Mouse (Mus musculus) forelimb bud, embryonic 11.5 days (tissue): ENCODE results near the gene Lypla2.

Experiments used
- DNase-seq: peaks from one replicate; pipeline ENCODE4 v3.0.0-alpha.2; 2012; ENCODE audit warnings: low read depth, low spot score

Lypla2 gene

GRCm38 (mm10) chr4:135921257-135922120, 50.9 kb downstream of the Lypla2 start:
- peak; percentile 16 for DNase-seq

- peak; percentile 94 for DNase-seq
Observed at GRCm38 (mm10) chr4:135920304-135921241, 51.9 kb downstream of the Lypla2 start, which contains the start of gene Fuca1. Gene Fuca1, plus strand, starts transcription at chr4:135920735.

- DNase-seq, result no peak
Observed at GRCm38 (mm10) chr4:135919280-135919639, 53.2 kb downstream of the Lypla2 start.

GRCm38 (mm10) chr4:135918635-135919279, 53.7 kb downstream of the Lypla2 start:
- DNase-seq, result no peak
